Mouse (Mus musculus) spleen, adult 2 months (tissue): ENCODE measurements around the gene Vmn2r14. TPM values are rescaled to one million over a fixed set of nuclear protein-coding genes. Genes with fewer than 3 reads are reported as not detected.
"Not testable (repeated sequence)": the region's sequence is repeated elsewhere in the genome, so short reads cannot be mapped to it uniquely, and the experiment has no call there.

Experiments
- DNase-seq, 2 experiments: peaks; one replicate each; pipeline versions ENCODE4 v3.0.0 to v3.0.0-alpha.2; 2012 to 2021; ENCODE audit warnings: low spot score in 2 of 2, low read depth in 1 of 2
- H3K27ac ChIP-seq: fragments of 200-500 bp; 2 replicates; pipeline ENCODE4 v1.5.1; 2012; ENCODE audit warnings: low read length, inconsistent platforms; ENCODE audit not compliant: insufficient read depth
- H3K27me3 ChIP-seq: fragments of 200-500 bp; 2 replicates; pipeline ENCODE4 v1.6.1; 2012; ENCODE audit warnings: mild to moderate bottlenecking, moderate library complexity, low read length, inconsistent platforms; ENCODE audit not compliant: control insufficient read depth, insufficient read depth
- H3K36me3 ChIP-seq: fragments of 200-500 bp; 2 replicates; pipeline ENCODE4 v1.6.1; 2012; ENCODE audit warnings: mild to moderate bottlenecking, low read length, inconsistent platforms; ENCODE audit not compliant: control insufficient read depth, insufficient read depth
- H3K4me1 ChIP-seq: fragments of 200-500 bp; 2 replicates; pipeline ENCODE4 v1.6.1; 2011; ENCODE audit warnings: inconsistent platforms; ENCODE audit not compliant: control insufficient read depth, insufficient read depth, insufficient read length
- H3K4me3 ChIP-seq: fragments of 200-500 bp; 2 replicates; pipeline ENCODE4 v1.5.1; 2011; ENCODE audit warnings: mild to moderate bottlenecking, inconsistent platforms; ENCODE audit not compliant: insufficient read depth, insufficient read length; ENCODE audit errors: extremely low read depth
- CTCF ChIP-seq: fragments of 200-500 bp; IDR thresholded peaks from 2 replicates; pipeline ENCODE4 v1.5.1; 2011; ENCODE audit warnings: mild to moderate bottlenecking, inconsistent platforms; ENCODE audit not compliant: insufficient read depth, insufficient read length, insufficient replicate concordance; ENCODE audit errors: extremely low read depth
- POLR2A ChIP-seq: fragments of 200-500 bp; IDR thresholded peaks from 2 replicates; pipeline ENCODE4 v1.6.1; 2011; ENCODE audit warnings: low read depth, low read length, inconsistent platforms
- WGBS: fragments of 180-500 bp; shearing (Covaris S2); methylation state at CpG from one replicate; pipeline ENCODE4 v1.1.7; 2018; 5-methylcytosine and 5-hydroxymethylcytosine counted together
- polyA plus RNA-seq: library from polyadenylated mRNA; depleted of rRNA; stranded (reverse); fragments of >200 nt; gene quantifications from 2 replicates; pipeline ENCODE4 v1.2.3, GENCODE M21; 2012; rRNA removed

Vmn2r14 gene
- not detected in 2 replicates for polyA plus RNA-seq

DNA sequence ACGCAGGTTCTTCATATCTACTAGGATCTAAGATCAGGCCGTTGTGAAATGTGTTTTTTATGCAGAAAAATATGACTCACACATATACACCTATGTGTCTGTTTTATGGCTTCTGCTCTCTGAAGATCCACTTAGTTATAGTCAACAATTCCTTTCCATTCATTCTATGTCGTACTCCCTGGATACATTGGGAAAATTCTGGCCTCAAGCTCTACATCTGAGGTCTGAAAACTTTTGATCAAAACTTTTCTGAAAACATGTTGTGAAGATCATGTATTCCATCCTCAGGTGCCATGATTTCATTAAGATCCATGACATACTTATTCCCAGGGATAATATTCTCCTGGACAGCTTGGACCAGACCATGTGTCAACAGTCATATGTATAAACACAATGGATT lies at the start of gene Vmn2r14:
Gene Vmn2r14, minus strand, starts transcription at position 101 of the 400 bp plus-strand sequence.
- no peak within 1 kb of the TSS for H3K4me3 ChIP-seq
- H3K27me3 ChIP-seq, result no peaks in the 10 kb centered on the region
- DNase-seq, result no peak
- H3K36me3 ChIP-seq, result no peaks in the 10 kb centered on the region
- no peak within 1 kb of the TSS for H3K27ac ChIP-seq
- no peak for TF ChIP-seq CTCF
- no peak for TF ChIP-seq POLR2A
- WGBS, result 70% methylated on average over 3 of the region's 3 CpGs
- no peaks in the 10 kb centered on the region for H3K4me1 ChIP-seq

DNA sequence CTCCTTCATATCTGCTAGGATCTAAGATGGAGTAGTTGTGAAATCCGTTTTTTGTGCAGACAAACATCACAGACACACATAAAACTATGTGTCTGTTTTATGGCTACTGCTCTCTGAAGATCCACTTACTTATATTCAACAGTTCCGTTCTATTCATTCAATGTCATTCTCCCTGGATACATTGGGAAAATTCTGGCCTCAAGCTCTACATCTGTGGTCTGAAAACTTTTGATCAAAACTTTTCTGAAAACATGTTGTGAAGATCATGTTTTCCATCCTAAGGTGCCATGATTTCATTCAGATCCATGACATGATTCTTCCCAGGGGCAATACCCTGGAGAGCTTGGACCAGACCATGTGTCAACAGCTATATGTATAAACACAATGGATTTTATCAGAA lies 32.4 kb downstream of the Vmn2r14 start, which contains the start of gene Vmn2r13:
Gene Vmn2r13, minus strand, starts transcription at position 101 of the 400 bp plus-strand sequence.
- H3K4me1 ChIP-seq, H3K27ac ChIP-seq, H3K27me3 ChIP-seq, H3K4me3 ChIP-seq, DNase-seq, H3K36me3 ChIP-seq: not testable (repeated sequence)
- WGBS, result 56% methylated on average over 2 of the region's 2 CpGs

DNA sequence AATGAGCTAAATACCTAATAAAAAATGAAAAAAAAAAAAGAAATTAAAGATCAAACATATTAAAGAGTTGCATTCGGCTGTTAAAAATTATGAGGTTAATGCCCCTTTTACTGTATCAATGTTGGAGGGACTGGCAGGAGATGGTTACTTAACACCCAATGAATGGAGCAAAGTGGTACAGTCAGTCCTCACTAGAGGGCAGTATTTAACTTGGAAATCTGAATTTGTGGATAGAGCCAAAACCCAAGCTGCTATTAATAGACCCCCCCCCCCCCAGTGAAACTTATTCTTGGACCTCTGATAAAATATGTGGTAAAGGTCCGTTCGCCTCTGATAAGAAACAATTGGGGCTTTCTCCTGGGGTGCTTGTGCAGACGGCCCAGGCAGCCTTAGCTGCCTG lies 57.7 kb downstream of the Vmn2r14 start:
- WGBS, result 85% methylated on average over 4 of the region's 4 CpGs
- not testable (repeated sequence) for H3K4me3 ChIP-seq, H3K27me3 ChIP-seq, H3K4me1 ChIP-seq, H3K36me3 ChIP-seq, H3K27ac ChIP-seq, DNase-seq

Other genes starting within 250 kb of the Vmn2r14 start
- not detected in 2 replicates for gene Vmn2r10, start 218.2 kb downstream of the Vmn2r14 start, polyA plus RNA-seq
- gene Vmn2r11, start 165.1 kb downstream of the Vmn2r14 start, polyA plus RNA-seq, result not detected in 2 replicates
- gene Vmn2r12, start 126.8 kb downstream of the Vmn2r14 start, polyA plus RNA-seq, result not detected in 2 replicates
- gene Vmn2r13, start 32.5 kb downstream of the Vmn2r14 start, polyA plus RNA-seq, result not detected in 2 replicates
- not detected in 2 replicates for gene Vmn2r15, start 72.9 kb upstream of the Vmn2r14 start, polyA plus RNA-seq
- gene Vmn2r16, start 105.5 kb upstream of the Vmn2r14 start, polyA plus RNA-seq, result not detected in 2 replicates
- gene Vmn2r17, start 195.0 kb upstream of the Vmn2r14 start, polyA plus RNA-seq, result not detected in 2 replicates